Mouse (Mus musculus) NIH3T3 (cell line): ENCODE measurements around the gene Gm3696.
"Not testable (repeated sequence)": the region's sequence is repeated elsewhere in the genome, so short reads cannot be mapped to it uniquely, and the experiment has no call there.

Experiments
- DNase-seq: peaks from one replicate; pipeline ENCODE4 v3.0.0-alpha.2; 2012; ENCODE audit warnings: low read depth

The Gm3696 gene

GRCm38 (mm10) chr14:7100521-7100920, at the start of gene Gm3696:
Gm3696 (minus strand) TSS chr14:7100621.
- not testable (repeated sequence) for DNase-seq

- not testable (repeated sequence) for DNase-seq
Observed at GRCm38 (mm10) chr14:7125312-7125711, 24.9 kb upstream of the Gm3696 start, which contains the start of gene Gm6676. Gm6676 (minus strand) TSS chr14:7125412.

DNA sequence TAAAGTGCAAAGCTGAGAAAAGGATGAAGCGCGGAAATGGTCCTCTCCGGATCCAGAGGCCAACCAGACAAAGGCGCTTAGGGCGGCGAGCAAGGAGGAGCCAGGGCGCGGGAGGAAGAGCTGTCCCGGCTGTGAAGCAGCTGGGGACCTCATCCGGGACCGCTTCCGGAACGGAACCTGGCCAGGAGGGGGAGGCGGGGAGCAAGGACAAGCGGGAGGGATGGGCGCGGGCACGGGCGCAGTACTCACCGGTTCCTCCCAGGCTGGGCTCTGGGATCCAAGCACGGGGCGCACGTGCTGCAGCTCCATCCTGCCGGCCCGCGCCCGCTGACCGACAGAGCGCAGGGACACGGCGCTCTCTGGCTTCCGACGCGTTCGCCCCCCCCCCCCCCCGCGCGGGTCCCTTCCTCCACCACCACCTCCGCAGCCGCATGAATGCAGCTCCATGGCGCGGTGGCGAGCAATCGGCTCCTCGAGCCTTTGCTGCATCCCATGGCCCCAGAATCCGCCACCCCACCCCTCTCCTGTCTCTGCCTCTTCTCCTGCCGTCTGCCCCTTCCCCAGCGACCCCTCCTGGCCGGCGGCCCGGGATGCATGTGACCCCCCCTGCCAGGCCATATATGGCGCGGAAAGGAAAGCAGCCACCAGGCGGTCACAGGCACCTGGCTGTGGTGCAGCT, 4.8 kb upstream of the Gm3696 start:
- not testable (repeated sequence) for DNase-seq

DNA sequence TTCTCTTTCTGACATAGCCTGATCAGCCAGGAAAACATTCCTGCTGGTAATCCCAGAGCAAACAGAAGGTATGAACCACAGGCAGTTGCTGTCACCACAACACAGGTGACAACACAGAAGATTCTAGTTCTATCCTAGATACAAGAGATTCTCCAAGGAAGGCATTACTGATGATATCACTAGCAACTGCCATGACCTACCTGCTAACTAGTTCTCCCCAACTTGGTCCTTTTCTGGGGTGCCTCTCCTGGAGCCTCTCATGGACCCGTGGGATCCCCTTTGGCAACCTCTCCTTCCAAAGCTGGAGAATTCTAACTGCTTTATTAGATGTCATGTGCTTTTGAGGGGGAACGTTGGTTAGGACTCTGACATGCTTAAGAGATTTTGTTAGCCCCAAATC, 55.6 kb downstream of the Gm3696 start, which contains the start of gene Gm3685:
Gene Gm3685 (minus strand): TSS at position 101 of the 400 bp plus-strand sequence.
- not testable (repeated sequence) for DNase-seq
